Mouse (Mus musculus) bone marrow, adult 2 months (tissue): ENCODE measurements around the gene Shmt2. TPM values are rescaled to one million over a fixed set of nuclear protein-coding genes. Genes with fewer than 3 reads are reported as not detected.

ENCODE experiments used
- H3K27ac ChIP-seq: fragments of 200-500 bp; 2 replicates; pipeline ENCODE4 v1.5.1; 2012; ENCODE audit warnings: low read depth, mild to moderate bottlenecking, control low read depth, inconsistent platforms, low read length; ENCODE audit not compliant: control insufficient read depth, poor library complexity, insufficient read depth
- H3K4me1 ChIP-seq: fragments of 200-500 bp; 2 replicates; pipeline ENCODE4 v1.6.1; 2011; ENCODE audit warnings: low read length; ENCODE audit not compliant: control insufficient read depth, insufficient read depth
- H3K4me3 ChIP-seq: fragments of 200-500 bp; replicated peaks from 2 replicates; pipeline ENCODE3; 2011; ENCODE audit warnings: mild to moderate bottlenecking, low read depth, low read length, control low read depth; ENCODE audit not compliant: control insufficient read depth
- CTCF ChIP-seq: fragments of 200-500 bp; IDR thresholded peaks from 2 replicates; pipeline ENCODE4 v1.5.1; 2011; ENCODE audit warnings: low read length, control low read depth; ENCODE audit not compliant: control insufficient read depth, insufficient read depth
- POLR2A ChIP-seq: fragments of 200-500 bp; IDR thresholded peaks from 2 replicates; pipeline ENCODE4 v1.6.1; 2011; ENCODE audit warnings: low read depth, mild to moderate bottlenecking, control low read depth, low read length, borderline replicate concordance; ENCODE audit not compliant: control insufficient read depth
- WGBS: fragments of 180-500 bp; shearing (Covaris S2); methylation state at CpG from one replicate; pipeline ENCODE4 v1.1.7; 2018; 5-methylcytosine and 5-hydroxymethylcytosine counted together
- polyA plus RNA-seq: library from polyadenylated mRNA; stranded (reverse); fragments of >200 nt; gene quantifications from 2 replicates; pipeline ENCODE4 v1.2.4, GENCODE M21; 2011; ENCODE audit warnings: low replicate concordance; ENCODE audit not compliant: missing spikeins, insufficient read depth, insufficient read length

Gene Shmt2
- polyA plus RNA-seq, 1 experiment, result 39.9 TPM

DNA sequence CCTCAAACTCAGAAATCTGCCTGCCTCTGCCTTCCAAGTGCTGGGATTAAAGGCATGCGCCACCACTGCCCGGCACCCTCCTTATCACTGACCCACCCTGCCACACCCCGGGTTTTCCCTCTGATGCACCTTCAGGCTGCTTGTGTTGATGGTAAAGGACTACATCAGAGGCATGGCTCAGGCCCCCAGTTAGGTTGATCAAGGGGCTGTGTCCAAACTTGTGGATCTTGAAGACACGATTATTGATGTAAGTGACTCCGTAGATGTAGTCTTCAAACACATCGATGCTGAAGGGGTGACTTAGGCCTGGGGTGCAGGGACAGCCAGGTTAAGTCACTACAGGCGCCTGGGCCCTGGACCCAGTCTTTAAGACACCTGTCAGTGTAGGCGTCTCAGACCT, 19.3 kb upstream of the Shmt2 start:
- Histone ChIP-seq H3K4me1 (no peaks in the 10 kb centered on the region), H3K27ac (no peak overlapping the region), H3K4me3 (no peak overlapping the region)
- 83% methylated on average over 8 of the region's 8 CpGs for WGBS
- no peak for TF ChIP-seq POLR2A
- TF ChIP-seq CTCF, result no peak

- 33% methylated on average over 7 of the region's 7 CpGs for WGBS
- H3K4me1 ChIP-seq, result peaks cover 3% of the 10 kb centered on the region
- no peak overlapping the region for H3K27ac ChIP-seq
- H3K4me3 ChIP-seq, result no peak overlapping the region
- TF ChIP-seq POLR2A (no peak), CTCF (peak; percentile 95)
Observed at GRCm38 (mm10) chr10:127537854-127538583, 15.8 kb upstream of the Shmt2 start.

GRCm38 (mm10) chr10:127536586-127537314, 14.5 kb upstream of the Shmt2 start:
- H3K4me1 ChIP-seq, result peaks cover 3% of the 10 kb centered on the region
- WGBS, result 12% methylated on average over 8 of the region's 8 CpGs
- H3K27ac ChIP-seq, result no peak overlapping the region
- H3K4me3 ChIP-seq, result no peak overlapping the region
- TF ChIP-seq CTCF (peak; percentile 38; the same call in 1 of the 2 replicates), POLR2A (no peak)

DNA sequence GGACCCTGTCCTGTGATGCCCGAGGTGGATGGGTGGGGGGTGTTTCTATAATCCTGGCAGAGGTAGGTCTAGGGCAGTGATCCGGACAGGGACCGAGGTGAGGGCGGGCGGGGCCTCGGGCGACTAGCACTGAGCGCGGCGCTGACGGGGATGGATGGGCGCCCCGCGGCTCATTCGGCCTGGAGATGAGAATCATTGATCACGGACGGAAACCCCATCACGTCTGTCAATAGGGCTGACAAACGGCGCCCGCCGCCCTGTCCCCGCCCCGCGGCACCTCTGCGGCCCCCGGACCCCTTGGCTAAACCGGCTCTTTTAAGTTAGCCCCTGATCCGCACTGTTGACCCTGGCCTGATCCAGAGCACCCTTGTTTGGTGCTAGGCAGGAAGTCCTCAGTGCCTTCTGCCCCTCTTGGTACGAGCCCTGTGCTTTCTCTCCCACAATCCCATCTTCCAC, 12.7 kb upstream of the Shmt2 start:
- Histone ChIP-seq H3K4me1 (peaks cover 3% of the 10 kb centered on the region), H3K27ac (no peak overlapping the region), H3K4me3 (no peak overlapping the region)
- 5% methylated on average over 29 of the region's 30 CpGs for WGBS
- no peak for TF ChIP-seq CTCF
- TF ChIP-seq POLR2A, result no peak

DNA sequence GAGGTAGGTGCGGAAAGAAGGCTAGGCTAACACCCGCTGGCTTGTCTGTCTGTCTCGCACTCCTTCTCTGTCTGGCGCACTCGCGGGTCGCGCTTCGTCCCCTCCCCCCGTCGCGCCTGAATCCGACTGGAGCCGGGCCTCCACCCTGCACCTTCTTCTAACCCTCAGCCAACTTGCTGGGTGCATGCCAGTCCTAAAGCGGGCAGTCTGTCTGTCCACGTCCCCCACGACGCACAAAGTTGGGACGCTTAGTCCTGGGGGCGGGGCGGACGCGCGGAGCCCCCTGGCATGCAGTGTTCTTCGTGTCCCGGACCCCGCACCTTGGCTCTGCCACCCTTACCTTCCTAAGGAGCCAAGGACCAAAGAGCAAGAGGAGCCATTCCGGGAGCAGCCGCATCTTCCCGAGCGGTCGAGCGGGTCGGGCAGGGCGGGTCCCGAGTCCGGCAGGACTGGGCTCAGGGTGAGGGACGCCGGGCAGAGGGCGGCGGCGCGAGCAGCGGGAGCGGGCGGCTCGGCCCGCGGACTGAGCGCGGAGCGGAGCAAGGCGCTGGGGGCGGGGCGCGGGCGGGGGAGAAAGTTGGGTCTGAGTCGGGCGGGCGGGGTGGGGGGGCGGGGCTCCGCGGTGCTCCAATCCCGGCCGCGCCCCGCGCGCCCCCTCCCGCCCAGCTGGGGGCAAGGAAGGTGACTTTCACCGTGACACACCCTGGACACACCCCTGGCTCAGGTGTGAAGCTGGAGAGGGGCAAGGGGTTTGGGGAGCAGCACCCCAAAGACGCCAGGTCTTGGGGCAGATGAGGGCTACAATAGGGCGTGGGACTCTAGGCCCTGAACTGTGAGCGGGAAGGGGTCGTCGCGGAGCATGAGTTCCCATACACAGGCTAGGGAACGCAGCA, 12.0 kb upstream of the Shmt2 start, which contains the start of gene Nxph4:
Gene Nxph4 (minus strand): TSS at position 524 of the 893 bp plus-strand sequence.
- Histone ChIP-seq H3K4me3 (no peak within 1 kb of the TSS), H3K4me1 (peaks cover 3% of the 10 kb centered on the region), H3K27ac (no peak within 1 kb of the TSS)
- 2% methylated on average over 77 of the region's 78 CpGs for WGBS
- no peak for TF ChIP-seq POLR2A
- TF ChIP-seq CTCF, result no peak

DNA sequence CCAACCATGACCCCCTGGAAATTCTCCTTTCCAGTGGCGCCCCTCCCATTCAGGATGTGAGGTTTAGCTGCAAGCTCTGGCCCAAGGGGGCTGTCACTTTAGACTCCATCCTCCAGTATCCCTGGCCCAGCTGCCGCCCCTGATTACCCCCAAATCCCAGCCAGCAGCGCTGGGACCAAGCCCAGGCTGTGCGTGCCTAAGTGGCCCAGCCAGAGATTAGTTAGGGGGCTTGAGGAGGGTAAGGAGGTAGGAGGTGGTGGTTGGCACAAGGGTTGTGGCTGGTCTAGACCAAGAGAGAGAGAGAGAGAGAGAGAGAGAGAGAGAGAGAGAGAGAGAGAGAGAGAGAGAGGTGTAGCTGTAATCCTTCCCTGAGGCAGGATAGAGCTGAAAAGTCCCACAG, 9.3 kb upstream of the Shmt2 start:
- WGBS, result 17% methylated on average over 4 of the region's 4 CpGs
- Histone ChIP-seq H3K4me3 (no peak overlapping the region), H3K27ac (no peak overlapping the region), H3K4me1 (peaks cover 3% of the 10 kb centered on the region)
- TF ChIP-seq POLR2A (no peak), CTCF (no peak)

DNA sequence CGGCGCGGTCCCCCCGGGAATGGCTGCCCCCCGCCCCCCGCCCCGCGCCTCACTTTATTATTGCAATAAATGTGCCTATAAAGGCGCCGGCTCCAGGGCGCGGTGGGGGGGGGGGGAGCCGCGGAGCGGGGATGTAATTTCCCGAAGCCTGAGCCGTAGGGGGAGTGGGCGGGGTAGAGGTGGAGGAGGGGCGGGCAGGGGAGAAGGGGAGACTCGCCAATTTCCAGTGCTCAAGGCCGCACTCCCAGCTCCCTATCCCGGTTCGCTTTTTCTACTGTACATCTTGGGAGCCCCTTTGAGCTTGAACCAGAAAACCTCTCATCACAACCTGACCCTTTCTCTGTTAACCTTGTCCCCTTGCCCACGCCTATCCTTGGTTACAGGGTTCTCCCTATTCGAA, 8.7 kb upstream of the Shmt2 start:
- H3K4me1 ChIP-seq, result peaks cover 3% of the 10 kb centered on the region
- no peak overlapping the region for H3K27ac ChIP-seq
- no peak overlapping the region for H3K4me3 ChIP-seq
- TF ChIP-seq CTCF (no peak), POLR2A (no peak)
- whole genome bisulfite sequencing, result 6% methylated on average over 23 of the region's 25 CpGs

DNA sequence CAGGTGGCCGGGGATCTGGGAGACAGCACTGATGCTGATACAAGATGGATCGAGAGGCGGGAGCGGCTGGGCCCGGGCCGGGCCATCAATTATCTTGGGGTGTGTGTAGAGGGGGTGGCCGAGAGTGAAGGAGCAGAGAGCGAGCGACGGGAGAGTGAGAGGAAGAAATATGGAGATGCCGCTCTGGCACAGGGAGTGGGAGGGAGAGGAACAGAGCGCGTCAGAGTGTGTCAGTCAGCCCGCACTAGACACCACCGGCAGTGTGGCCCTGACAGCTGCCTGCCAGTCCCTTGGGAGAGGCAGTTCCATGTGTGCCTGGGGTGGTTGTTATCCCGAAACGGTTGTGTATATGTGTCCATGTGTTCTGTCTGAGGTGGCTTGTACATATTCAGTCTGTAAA, 5.2 kb upstream of the Shmt2 start:
- 9% methylated on average over 17 of the region's 17 CpGs for WGBS
- no peaks in the 10 kb centered on the region; the same call in 1 of the 2 replicates for H3K4me1 ChIP-seq
- H3K4me3 ChIP-seq, result no peak overlapping the region
- TF ChIP-seq POLR2A (no peak), CTCF (no peak)
- H3K27ac ChIP-seq, result no peak overlapping the region
